Mouse (Mus musculus) kidney, adult 8-10 months (tissue): ENCODE measurements around the gene Plppr5.

Experiments used
- DNase-seq, 2 experiments: peaks; one replicate each; pipeline ENCODE4 v3.0.0; 2022

Plppr5 gene

DNA sequence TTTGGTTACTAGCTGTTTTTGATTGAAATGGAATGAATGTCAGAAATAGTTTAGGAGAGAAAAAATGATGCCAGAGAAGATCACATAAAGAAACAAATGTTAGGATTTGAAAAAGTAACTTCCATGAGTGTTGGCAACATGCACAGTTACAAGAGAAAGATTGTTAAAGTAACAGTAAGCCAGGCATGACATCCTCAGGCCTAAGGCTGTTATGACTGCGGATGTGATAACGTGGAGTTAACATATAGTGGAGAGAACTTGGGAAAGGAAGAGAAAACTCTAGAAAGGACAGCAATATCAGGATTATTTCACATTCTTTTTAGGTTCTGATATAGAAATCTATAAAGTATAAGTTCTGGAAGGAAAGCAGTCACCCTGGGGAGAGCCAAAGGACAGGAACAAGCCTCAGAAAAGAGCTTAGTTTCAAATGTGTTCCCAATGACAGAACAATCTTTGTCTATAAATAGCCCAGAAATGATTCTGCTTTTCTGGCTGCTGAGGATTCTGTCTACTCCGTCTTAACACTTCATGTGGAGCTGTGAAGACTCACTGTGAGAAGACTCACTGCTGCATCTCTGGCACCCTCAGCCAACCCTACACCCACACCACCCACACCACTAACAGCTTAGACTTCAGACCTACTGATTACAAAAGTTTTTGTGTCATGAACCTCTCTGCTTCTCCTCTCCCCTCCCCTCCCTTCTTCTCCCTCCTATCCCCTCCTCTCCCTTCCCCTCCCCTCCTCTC lies 142.1 kb downstream of the Plppr5 start:
- DNase-seq = no peak

DNA sequence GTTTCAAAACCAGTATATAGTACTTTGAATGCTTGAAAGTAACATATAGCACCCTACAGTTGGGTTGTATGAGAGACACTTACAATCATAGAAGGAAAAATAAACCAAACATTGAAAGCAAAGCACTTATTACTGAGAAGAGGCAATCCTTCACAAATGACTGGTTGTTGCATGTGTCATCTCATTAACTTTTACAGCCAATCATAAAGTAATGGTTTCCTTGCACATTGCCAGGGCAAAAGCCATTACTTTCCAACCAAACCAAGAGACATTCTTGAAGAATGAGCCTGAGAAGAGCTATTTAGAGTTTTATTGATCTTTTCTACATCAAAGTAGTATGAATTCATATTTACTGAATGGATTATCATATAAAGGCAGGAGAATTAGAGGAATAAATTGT lies 148.8 kb downstream of the Plppr5 start:
- DNase-seq = no peak

DNA sequence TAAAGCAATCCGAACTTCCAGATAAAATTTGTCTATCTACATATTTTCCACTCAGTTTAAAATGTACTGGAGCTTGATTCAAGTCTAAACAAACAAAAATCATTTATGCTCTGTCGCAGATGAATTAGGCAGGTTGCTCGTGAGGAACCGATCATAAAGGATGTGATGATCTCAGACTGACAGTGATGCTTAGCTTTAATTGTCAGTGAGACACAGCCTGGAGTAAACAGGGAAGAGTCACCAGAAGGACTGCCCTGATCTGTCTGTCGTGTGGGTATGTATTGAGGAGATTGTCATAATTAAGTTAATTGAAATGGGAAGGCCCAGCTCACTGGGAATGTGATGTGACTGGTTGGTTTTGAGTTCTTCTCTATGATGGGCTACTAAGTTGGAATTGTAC lies 149.9 kb downstream of the Plppr5 start:
- DNase-seq = no peak

GRCm38 (mm10) chr3:117725501-117725900 lies 150.9 kb downstream of the Plppr5 start:
- no peak for DNase-seq

GRCm38 (mm10) chr3:117728136-117728535 lies 153.5 kb downstream of the Plppr5 start:
- DNase-seq = no peak

DNA sequence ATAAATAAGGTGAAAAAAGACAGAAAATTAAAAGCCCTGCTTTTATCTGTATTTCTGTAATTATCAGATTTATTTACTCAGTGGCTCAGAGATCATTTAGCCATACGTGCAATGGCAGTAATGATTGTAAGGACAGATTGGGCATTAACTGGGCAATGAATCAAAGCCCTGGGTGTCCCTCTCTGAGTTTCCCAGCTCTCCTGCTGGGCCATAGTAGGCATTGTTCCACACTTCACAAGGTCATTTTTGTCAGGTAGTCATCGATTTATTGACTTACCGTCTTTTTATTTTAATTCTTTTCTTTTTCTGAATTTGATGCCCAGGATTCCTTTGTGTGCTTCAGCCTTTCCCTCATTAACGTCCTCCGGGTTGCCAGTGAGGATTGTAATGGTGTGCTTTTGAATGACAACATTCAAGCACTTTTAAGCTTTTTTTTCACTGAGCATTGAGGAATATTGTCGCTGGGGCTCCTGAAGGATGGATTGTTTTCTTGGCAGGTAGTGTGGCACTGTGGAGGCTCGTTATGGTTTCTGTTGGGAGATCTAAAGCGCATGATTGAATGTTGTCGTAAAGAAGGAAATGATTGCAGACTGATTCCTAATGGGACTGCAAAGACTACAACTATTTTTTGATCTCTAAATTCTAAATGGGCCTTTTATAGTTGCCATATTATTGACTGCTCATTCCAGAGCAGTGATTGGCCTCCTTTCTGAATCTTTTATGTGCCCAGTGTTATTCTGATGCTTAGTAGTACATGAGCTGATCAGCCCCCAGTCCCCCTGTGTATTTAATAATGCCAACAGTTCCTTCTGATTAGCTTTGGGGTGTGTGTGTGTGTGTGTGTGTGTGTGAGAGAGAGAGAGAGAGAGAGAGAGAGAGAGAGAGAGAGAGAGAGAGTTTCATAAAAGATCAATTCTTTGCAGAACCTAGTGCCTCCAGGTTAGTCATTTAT lies 154.8 kb downstream of the Plppr5 start:
- no peak for DNase-seq

DNA sequence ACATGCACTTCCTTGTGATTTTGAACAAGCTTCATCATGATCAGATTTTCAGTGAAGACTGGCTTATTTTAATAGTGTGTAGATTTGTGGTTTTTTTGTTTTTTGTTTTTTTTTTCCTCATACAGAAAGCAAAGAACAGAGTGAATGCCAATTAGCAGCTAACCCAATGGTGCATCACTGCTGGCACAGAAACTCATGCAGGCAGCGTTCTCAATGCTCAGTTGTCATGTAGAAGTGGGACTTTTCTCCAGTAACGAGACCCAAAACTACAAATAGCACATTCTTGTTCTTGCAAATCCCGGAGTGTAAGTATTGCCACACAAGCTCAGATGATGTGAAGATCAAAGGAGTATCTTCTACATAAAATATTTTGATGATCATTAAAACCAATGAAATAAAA lies 156.9 kb downstream of the Plppr5 start:
- DNase-seq = no peak

- no peak for DNase-seq
Observed at GRCm38 (mm10) chr3:117732661-117733060, 158.0 kb downstream of the Plppr5 start.
